Mouse (Mus musculus): ENCODE results near the gene Tmem82. TPM values are rescaled to one million over a fixed set of nuclear protein-coding genes. Genes with fewer than 3 reads are reported as not detected.

The Tmem82 gene
- polyA plus RNA-seq, 1 experiment from 2014 or later = 0.32 TPM

GRCm38 (mm10) chr4:141566187-141566586 is 52.2 kb downstream of the Tmem82 start:
- Histone ChIP-seq H3K27me3 (ENCODE audit: control insufficient read depth, insufficient read depth, low read length) (no peaks in the 10 kb centered on the region), H3K27ac (ENCODE audit: low read length) (no peak overlapping the region), H3K4me2 (replicated peaks; ENCODE audit: low read depth, low read length) (no peak overlapping the region), H3K36me3 (ENCODE audit: control insufficient read depth, insufficient read depth, low read length) (no peaks in the 10 kb centered on the region), H3K9me3 (ENCODE audit: control insufficient read depth, low read depth, low read length) (no peaks in the 10 kb centered on the region), H3K4me3 (ENCODE audit: low read depth, low read length) (no peak overlapping the region), H3K4me1 (ENCODE audit: control insufficient read depth, insufficient read depth, low read length) (no peaks in the 10 kb centered on the region), H3K9ac (replicated peaks; ENCODE audit: low read depth, low read length) (no peak overlapping the region)
- 86% methylated on average over 6 of the region's 6 CpGs for WGBS
- ATAC-seq (ENCODE audit: insufficient number of reproducible peaks, insufficient read depth, low FRiP score, low read depth) = no peak

- Histone ChIP-seq H3K27me3 (ENCODE audit: control insufficient read depth, insufficient read depth, low read length) (no peaks in the 10 kb centered on the region), H3K9me3 (ENCODE audit: control insufficient read depth, low read depth, low read length) (no peaks in the 10 kb centered on the region), H3K27ac (ENCODE audit: low read length) (no peak overlapping the region), H3K36me3 (ENCODE audit: control insufficient read depth, insufficient read depth, low read length) (no peaks in the 10 kb centered on the region), H3K4me3 (ENCODE audit: low read depth, low read length) (no peak overlapping the region), H3K9ac (replicated peaks; ENCODE audit: low read depth, low read length) (no peak overlapping the region), H3K4me2 (replicated peaks; ENCODE audit: low read depth, low read length) (no peak overlapping the region), H3K4me1 (ENCODE audit: control insufficient read depth, insufficient read depth, low read length) (no peaks in the 10 kb centered on the region)
- 63% methylated on average over 7 of the region's 7 CpGs for WGBS
- no peak for ATAC-seq (ENCODE audit: insufficient number of reproducible peaks, insufficient read depth, low FRiP score, low read depth)
These were observed 53.1 kb downstream of the Tmem82 start for GRCm38 (mm10) chr4:141565325-141565724.

- H3K4me3 ChIP-seq (ENCODE audit: low read depth, low read length) = no peak overlapping the region
- no peak overlapping the region for H3K9ac ChIP-seq (replicated peaks; ENCODE audit: low read depth, low read length)
- 75% methylated on average over 3 of the region's 3 CpGs for WGBS
- H3K4me2 ChIP-seq (replicated peaks; ENCODE audit: low read depth, low read length) = no peak overlapping the region
- H3K36me3 ChIP-seq (ENCODE audit: control insufficient read depth, insufficient read depth, low read length) = no peaks in the 10 kb centered on the region
- H3K27ac ChIP-seq (ENCODE audit: low read length) = no peak overlapping the region
- no peak for ATAC-seq (ENCODE audit: insufficient number of reproducible peaks, insufficient read depth, low FRiP score, low read depth)
- no peaks in the 10 kb centered on the region for H3K4me1 ChIP-seq (ENCODE audit: control insufficient read depth, insufficient read depth, low read length)
- no peaks in the 10 kb centered on the region for H3K9me3 ChIP-seq (ENCODE audit: control insufficient read depth, low read depth, low read length)
- no peaks in the 10 kb centered on the region for H3K27me3 ChIP-seq (ENCODE audit: control insufficient read depth, insufficient read depth, low read length)
These were observed 53.8 kb downstream of the Tmem82 start for GRCm38 (mm10) chr4:141564660-141565059.

GRCm38 (mm10) chr4:141564209-141564608 is 54.2 kb downstream of the Tmem82 start:
- H3K4me1 ChIP-seq (ENCODE audit: control insufficient read depth, insufficient read depth, low read length) = no peaks in the 10 kb centered on the region
- no peak overlapping the region for H3K4me3 ChIP-seq (ENCODE audit: low read depth, low read length)
- no peak overlapping the region for H3K9ac ChIP-seq (replicated peaks; ENCODE audit: low read depth, low read length)
- no peaks in the 10 kb centered on the region for H3K9me3 ChIP-seq (ENCODE audit: control insufficient read depth, low read depth, low read length)
- no peak overlapping the region for H3K4me2 ChIP-seq (replicated peaks; ENCODE audit: low read depth, low read length)
- H3K27ac ChIP-seq (ENCODE audit: low read length) = no peak overlapping the region
- no peaks in the 10 kb centered on the region for H3K36me3 ChIP-seq (ENCODE audit: control insufficient read depth, insufficient read depth, low read length)
- no peaks in the 10 kb centered on the region for H3K27me3 ChIP-seq (ENCODE audit: control insufficient read depth, insufficient read depth, low read length)
- 88% methylated on average over 4 of the region's 4 CpGs for WGBS
- no peak for ATAC-seq (ENCODE audit: insufficient number of reproducible peaks, insufficient read depth, low FRiP score, low read depth)

Other genes with a start within 250 kb of the Tmem82 start
- 0.16 TPM in 1 of 2 replicates, not detected in the other for gene Clcnka, start 219.9 kb downstream of the Tmem82 start, polyA plus RNA-seq (2014; fragmentation: Nextera tagmentation; extraction: Ambion mirVana)
- gene Clcnkb, start 202.6 kb downstream of the Tmem82 start, polyA plus RNA-seq (2014; fragmentation: Nextera tagmentation; extraction: Ambion mirVana) = not detected in 2 replicates
- gene Hspb7, start 197.9 kb downstream of the Tmem82 start, polyA plus RNA-seq (2014; fragmentation: Nextera tagmentation; extraction: Ambion mirVana) = 4.2 and 4.7 TPM in 2 replicates
- not detected in 2 replicates for gene Srarp, start 182.5 kb downstream of the Tmem82 start, polyA plus RNA-seq (2014; fragmentation: Nextera tagmentation; extraction: Ambion mirVana)
- gene Zbtb17, start 174.0 kb downstream of the Tmem82 start, polyA plus RNA-seq (2014; fragmentation: Nextera tagmentation; extraction: Ambion mirVana) = 30.8 and 30.9 TPM in 2 replicates
- gene Spen, start 80.0 kb downstream of the Tmem82 start, polyA plus RNA-seq (2014; fragmentation: Nextera tagmentation; extraction: Ambion mirVana) = 16.2 and 16.9 TPM in 2 replicates
- gene Fblim1, start 12.5 kb downstream of the Tmem82 start, polyA plus RNA-seq (2014; fragmentation: Nextera tagmentation; extraction: Ambion mirVana) = 94.9 and 98.0 TPM in 2 replicates
- not detected in 2 replicates for gene Slc25a34, start 5.2 kb upstream of the Tmem82 start, polyA plus RNA-seq (2014; fragmentation: Nextera tagmentation; extraction: Ambion mirVana)
- gene Plekhm2, start 46.3 kb upstream of the Tmem82 start, polyA plus RNA-seq (2014; fragmentation: Nextera tagmentation; extraction: Ambion mirVana) = 4.6 TPM in 2 replicates
- 0.51 TPM in 1 of 2 replicates, not detected in the other for gene Rsc1a1, start 67.0 kb upstream of the Tmem82 start, polyA plus RNA-seq (2014; fragmentation: Nextera tagmentation; extraction: Ambion mirVana)
- gene Ddi2, start 104.8 kb upstream of the Tmem82 start, polyA plus RNA-seq (2014; fragmentation: Nextera tagmentation; extraction: Ambion mirVana) = 18.8 and 19.6 TPM in 2 replicates
- gene Agmat, start 128.0 kb upstream of the Tmem82 start, polyA plus RNA-seq (2014; fragmentation: Nextera tagmentation; extraction: Ambion mirVana) = not detected in 2 replicates
- gene Dnajc16, start 172.3 kb upstream of the Tmem82 start, polyA plus RNA-seq (2014; fragmentation: Nextera tagmentation; extraction: Ambion mirVana) = 3.7 and 5.0 TPM in 2 replicates
- gene Casp9, start 175.0 kb upstream of the Tmem82 start, polyA plus RNA-seq (2014; fragmentation: Nextera tagmentation; extraction: Ambion mirVana) = 18.0 and 19.3 TPM in 2 replicates
- gene Cela2a, start 207.5 kb upstream of the Tmem82 start, polyA plus RNA-seq (2014; fragmentation: Nextera tagmentation; extraction: Ambion mirVana) = 0.73 TPM in 1 of 2 replicates, not detected in the other
- not detected in 2 replicates for gene Ctrc, start 227.7 kb upstream of the Tmem82 start, polyA plus RNA-seq (2014; fragmentation: Nextera tagmentation; extraction: Ambion mirVana)